Mouse (Mus musculus) testis, adult 2 months (tissue): Measurements from ENCODE around the gene Gcnt3.
A peak's percentile ranks its signal among the peaks of the same experiment; 100 is the strongest.

Experiments used
- CTCF ChIP-seq: fragments of 200-500 bp; IDR thresholded peaks from 2 replicates; pipeline ENCODE4 v1.5.1; 2012; ENCODE audit warnings: low read depth, mild to moderate bottlenecking, inconsistent platforms, low read length, moderate library complexity; ENCODE audit not compliant: control insufficient read depth, insufficient read depth, insufficient replicate concordance
- POLR2A ChIP-seq: fragments of 200-500 bp; IDR thresholded peaks from 2 replicates; pipeline ENCODE4 v1.6.1; 2012; ENCODE audit warnings: low read depth, mild to moderate bottlenecking, inconsistent platforms, low read length, moderate library complexity; ENCODE audit not compliant: control insufficient read depth

DNA sequence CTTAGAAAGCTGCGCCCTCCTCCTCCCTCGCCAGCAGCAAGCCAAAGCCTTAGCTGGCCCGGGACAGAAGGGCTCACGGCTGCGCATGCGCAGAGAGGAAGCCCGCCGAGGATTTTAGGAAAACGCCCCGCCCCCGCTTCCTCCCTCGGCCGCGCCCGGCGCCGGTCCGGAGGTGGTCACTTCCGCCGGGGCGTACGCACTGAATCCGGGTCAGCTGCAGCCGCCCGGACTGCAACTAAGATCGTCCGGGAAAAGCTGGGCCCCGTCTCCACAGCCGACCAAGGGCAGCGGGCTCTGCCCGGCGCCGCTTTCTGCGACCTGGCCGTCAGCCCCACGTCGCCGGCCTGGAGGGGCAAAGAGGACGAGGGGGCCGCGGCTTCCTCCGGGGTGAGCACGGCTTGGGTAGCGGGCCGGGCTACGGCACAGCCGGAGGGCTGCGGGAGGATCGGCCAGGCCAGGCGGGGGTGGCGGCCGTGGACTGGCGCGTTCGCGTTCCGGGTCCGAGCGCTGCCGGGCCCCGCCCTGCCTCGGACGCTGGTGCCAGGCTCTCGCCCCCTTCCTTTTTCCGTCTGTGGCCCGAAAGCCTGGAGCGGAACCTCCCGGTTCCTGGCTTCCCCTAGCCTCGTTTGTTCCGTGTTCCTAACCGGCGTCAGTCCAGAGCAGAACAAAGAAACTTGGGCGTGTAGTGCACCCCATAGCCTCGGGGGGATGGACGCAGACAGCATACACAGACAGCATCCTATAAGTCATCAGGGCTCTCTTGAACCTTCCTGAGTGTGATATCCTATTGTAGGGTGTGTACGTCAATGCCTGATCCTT, 48.4 kb downstream of the Gcnt3 start, which contains the start of gene Bnip2:
- TF ChIP-seq POLR2A: peak; percentile 63
- TF ChIP-seq CTCF: no peak; the same call in 1 of the 2 replicates
